Mouse (Mus musculus): ENCODE data around the gene Krt80. TPM values are rescaled to one million over a fixed set of nuclear protein-coding genes. Genes with fewer than 3 reads are reported as not detected.

Krt80 gene
- polyA plus RNA-seq, 1 experiment, result 0.61 TPM

DNA sequence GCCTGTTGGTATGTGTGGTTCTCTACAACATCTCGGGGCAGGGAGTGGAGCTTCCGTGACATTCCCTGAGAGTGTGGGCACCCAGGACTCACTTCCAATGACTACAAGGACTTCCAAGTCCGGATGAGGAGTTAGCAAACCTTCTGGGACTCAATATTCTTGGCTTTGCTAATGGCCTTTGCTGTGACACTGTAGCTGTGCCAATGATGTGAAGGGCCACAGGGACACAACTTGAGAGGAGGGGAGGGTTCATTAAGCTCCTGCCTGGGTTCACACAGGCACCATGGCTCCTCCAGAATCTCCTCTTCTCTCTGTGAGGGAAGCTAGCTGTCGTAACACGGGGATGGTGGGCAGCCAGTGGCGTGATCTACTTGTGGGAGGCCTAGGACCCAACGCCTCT is 47.3 kb downstream of the Krt80 start:
- Histone ChIP-seq H3K36me3 (ENCODE audit: control insufficient read depth, insufficient read depth, low read length) (no peaks in the 10 kb centered on the region), H3K27ac (ENCODE audit: insufficient read depth, low read depth, low read length) (no peak overlapping the region), H3K4me3 (ENCODE audit: low read depth, low read length) (no peak overlapping the region), H3K4me1 (ENCODE audit: control insufficient read depth, insufficient read depth, insufficient read length, low read length) (peaks cover 9% of the 10 kb centered on the region; the same call in 1 of the 2 replicates), H3K27me3 (ENCODE audit: control insufficient read depth, insufficient read depth, low read length) (no peaks in the 10 kb centered on the region)
- 97% methylated on average over 7 of the region's 7 CpGs for WGBS
- TF ChIP-seq POLR2A (IDR thresholded peaks at IDR 0.05; ENCODE audit: low read depth, low read length) (no peak), CTCF (IDR thresholded peaks at IDR 0.05; ENCODE audit: extremely low read depth, insufficient read length, insufficient replicate concordance, low read depth, low read length) (no peak)

DNA sequence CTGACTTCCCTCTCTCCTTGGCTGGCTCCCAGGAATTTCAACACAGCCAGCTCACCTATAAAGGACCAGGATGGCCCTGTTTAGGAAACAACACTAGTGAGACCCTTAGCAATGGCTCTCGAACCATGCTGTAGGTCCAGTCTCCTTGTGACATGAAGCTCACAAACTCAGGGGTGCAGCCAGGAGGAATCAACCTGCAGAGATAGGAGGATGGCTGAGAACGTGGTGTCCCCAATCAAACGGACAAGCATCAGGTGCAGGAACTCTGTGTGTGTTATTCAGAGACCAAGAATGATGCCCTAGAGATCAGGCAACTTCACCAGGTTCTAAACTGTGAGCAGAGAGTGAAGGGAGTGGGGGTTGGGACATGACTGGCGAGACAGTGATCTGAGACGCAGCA is 47.9 kb downstream of the Krt80 start:
- no peak overlapping the region for H3K27ac ChIP-seq (ENCODE audit: insufficient read depth, low read depth, low read length)
- H3K36me3 ChIP-seq (ENCODE audit: control insufficient read depth, insufficient read depth, low read length), result no peaks in the 10 kb centered on the region
- no peak overlapping the region for H3K4me3 ChIP-seq (ENCODE audit: low read depth, low read length)
- H3K4me1 ChIP-seq (ENCODE audit: control insufficient read depth, insufficient read depth, insufficient read length, low read length), result peaks cover 6% of the 10 kb centered on the region; the same call in 1 of the 2 replicates
- TF ChIP-seq CTCF (IDR thresholded peaks at IDR 0.05; ENCODE audit: extremely low read depth, insufficient read length, insufficient replicate concordance, low read depth, low read length), result no peak
- TF ChIP-seq POLR2A (IDR thresholded peaks at IDR 0.05; ENCODE audit: low read depth, low read length), result no peak
- WGBS, result 92% methylated on average over 5 of the region's 5 CpGs
- no peaks in the 10 kb centered on the region for H3K27me3 ChIP-seq (ENCODE audit: control insufficient read depth, insufficient read depth, low read length)

DNA sequence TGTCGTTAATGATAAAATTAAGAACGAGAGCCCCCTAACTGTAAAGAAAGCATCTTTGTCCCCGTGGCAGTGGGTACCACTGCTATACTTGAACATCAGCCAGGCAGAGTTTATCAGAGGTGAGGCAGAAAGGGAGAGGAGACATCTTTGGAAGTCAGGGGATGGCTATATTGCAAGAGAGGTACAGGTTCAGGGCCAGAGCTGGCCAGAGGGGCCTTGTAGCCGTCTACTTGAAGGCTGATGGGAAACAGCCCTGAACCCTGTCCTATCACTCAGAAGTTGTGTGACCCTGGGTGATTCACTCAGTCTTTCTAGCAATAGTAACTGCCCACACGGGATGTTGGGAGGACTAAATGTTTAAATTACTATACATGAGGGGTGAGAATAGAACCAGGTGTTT is 48.8 kb downstream of the Krt80 start:
- no peak for TF ChIP-seq CTCF (IDR thresholded peaks at IDR 0.05; ENCODE audit: extremely low read depth, insufficient read length, insufficient replicate concordance, low read depth, low read length)
- no peak for TF ChIP-seq POLR2A (IDR thresholded peaks at IDR 0.05; ENCODE audit: low read depth, low read length)
- WGBS, result 21% methylated on average over 5 of the region's 5 CpGs
- H3K27ac ChIP-seq (ENCODE audit: insufficient read depth, low read depth, low read length), result no peak overlapping the region

DNA sequence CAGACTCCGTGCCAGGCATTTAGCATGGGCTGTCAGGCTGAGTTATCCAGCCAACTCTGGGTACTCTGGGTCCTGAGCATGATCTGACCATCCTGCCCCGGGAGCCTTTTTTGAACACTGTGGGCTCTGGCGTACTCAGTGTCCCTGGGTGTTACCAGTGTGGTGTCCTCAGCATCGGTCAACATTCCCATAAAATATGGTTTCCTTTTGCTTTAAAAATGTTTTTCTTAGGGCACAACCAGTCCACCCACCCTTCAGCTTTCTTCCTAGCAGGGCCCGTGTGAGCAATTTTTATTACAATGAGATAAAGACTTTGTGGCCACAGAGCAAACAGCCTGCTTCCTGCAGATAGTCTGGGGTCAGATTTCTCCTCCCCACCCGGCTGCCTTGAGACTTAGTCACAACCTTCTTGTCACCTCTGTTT is 49.3 kb downstream of the Krt80 start:
- Histone ChIP-seq H3K36me3 (ENCODE audit: control insufficient read depth, insufficient read depth, low read length) (no peaks in the 10 kb centered on the region), H3K4me3 (ENCODE audit: low read depth, low read length) (no peak overlapping the region), H3K27me3 (ENCODE audit: control insufficient read depth, insufficient read depth, low read length) (no peaks in the 10 kb centered on the region), H3K4me1 (ENCODE audit: control insufficient read depth, insufficient read depth, insufficient read length, low read length) (peaks cover 8% of the 10 kb centered on the region; the same call in 1 of the 2 replicates), H3K27ac (ENCODE audit: insufficient read depth, low read depth, low read length) (no peak overlapping the region)
- WGBS, result 15% methylated on average over 6 of the region's 6 CpGs
- TF ChIP-seq POLR2A (IDR thresholded peaks at IDR 0.05; ENCODE audit: low read depth, low read length) (no peak), CTCF (IDR thresholded peaks at IDR 0.05; ENCODE audit: extremely low read depth, insufficient read length, insufficient replicate concordance, low read depth, low read length) (no peak)

More for the DNA sequence above, 48.8 kb downstream of the Krt80 start:
- Histone ChIP-seq H3K27me3 (ENCODE audit: control insufficient read depth, insufficient read depth, low read length) (no peaks in the 10 kb centered on the region), H3K4me1 (ENCODE audit: control insufficient read depth, insufficient read depth, insufficient read length, low read length) (peaks cover 6% of the 10 kb centered on the region; the same call in 1 of the 2 replicates), H3K36me3 (ENCODE audit: control insufficient read depth, insufficient read depth, low read length) (no peaks in the 10 kb centered on the region), H3K4me3 (ENCODE audit: low read depth, low read length) (no peak overlapping the region)

DNA sequence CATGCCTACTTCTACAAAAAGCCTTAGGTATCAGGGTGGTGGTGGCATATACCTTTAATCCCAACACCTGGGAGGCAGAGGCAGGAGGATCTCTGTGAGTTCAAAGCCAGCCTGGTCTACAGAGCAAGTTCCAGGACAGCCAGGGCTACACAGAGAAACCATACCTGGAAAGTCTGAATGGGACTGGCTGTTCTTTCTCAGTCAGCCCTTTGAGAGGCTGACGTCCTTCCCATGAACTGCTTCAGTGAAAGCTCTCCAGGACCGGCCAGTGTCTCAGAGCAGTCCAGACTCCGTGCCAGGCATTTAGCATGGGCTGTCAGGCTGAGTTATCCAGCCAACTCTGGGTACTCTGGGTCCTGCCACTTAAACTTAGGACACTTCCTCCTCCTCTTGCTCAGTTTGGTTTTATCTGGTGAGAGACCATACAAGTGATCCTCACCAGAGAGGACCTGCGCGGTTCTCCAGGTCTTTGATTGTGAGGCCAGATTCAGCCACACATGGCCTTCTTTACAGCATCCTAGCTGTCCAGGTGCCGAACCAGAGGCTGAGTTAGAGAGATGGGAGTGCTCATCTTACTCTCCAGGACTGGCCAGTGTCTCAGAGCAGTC is 49.8 kb downstream of the Krt80 start:
- Histone ChIP-seq H3K4me1 (ENCODE audit: control insufficient read depth, insufficient read depth, insufficient read length, low read length) (peaks cover 8% of the 10 kb centered on the region; the same call in 1 of the 2 replicates), H3K4me3 (ENCODE audit: low read depth, low read length) (no peak overlapping the region), H3K27me3 (ENCODE audit: control insufficient read depth, insufficient read depth, low read length) (no peaks in the 10 kb centered on the region), H3K27ac (ENCODE audit: insufficient read depth, low read depth, low read length) (no peak overlapping the region), H3K36me3 (ENCODE audit: control insufficient read depth, insufficient read depth, low read length) (no peaks in the 10 kb centered on the region)
- WGBS, result 75% methylated on average over 6 of the region's 6 CpGs
- no peak for TF ChIP-seq CTCF (IDR thresholded peaks at IDR 0.05; ENCODE audit: extremely low read depth, insufficient read length, insufficient replicate concordance, low read depth, low read length)
- no peak for TF ChIP-seq POLR2A (IDR thresholded peaks at IDR 0.05; ENCODE audit: low read depth, low read length)

DNA sequence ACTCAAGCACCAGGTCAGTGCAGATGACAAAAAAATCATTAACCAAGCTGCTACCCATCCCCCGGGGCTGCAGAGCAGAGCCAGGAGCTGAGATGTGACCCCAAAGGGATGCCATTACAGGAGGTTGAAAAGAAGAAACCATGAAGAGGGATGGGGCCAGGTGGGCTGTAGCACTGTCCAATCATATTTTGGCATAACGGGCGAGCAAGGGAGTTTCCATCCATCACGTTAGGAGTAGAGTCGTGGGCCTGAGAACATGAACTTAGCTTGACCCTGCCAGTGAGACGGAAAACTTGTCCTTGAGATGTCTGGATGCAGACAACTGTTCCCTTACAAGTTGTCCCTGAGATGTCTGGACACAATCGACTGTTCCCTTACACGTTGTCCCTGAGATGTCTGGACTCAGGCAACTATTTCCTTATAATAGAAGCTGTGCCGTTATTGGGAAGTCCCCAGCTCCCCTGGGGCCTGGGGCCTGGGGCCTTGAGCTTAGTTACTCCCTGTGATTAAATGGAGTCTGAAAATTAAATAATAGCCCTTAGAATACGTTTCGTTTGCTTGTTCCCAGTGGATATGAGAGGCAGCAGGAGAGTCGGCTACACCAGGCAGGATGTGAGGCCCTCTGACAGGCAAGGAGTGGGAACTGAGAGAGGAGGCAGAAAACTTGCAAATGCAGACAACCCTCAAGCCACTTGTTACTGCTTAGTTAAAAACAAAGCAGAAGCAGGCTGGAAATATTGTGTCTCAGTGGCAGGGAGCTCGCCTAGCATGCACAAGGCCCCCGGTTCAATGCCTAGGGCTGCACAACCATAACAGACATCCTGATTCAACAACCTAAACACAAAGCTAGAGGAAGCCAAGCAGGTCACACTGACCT is 50.8 kb downstream of the Krt80 start:
- H3K4me1 ChIP-seq (ENCODE audit: control insufficient read depth, insufficient read depth, insufficient read length, low read length), result peaks cover 8% of the 10 kb centered on the region; the same call in 1 of the 2 replicates
- no peak overlapping the region for H3K27ac ChIP-seq (ENCODE audit: insufficient read depth, low read depth, low read length)
- WGBS, result 67% methylated on average over 14 of the region's 14 CpGs
- no peaks in the 10 kb centered on the region for H3K27me3 ChIP-seq (ENCODE audit: control insufficient read depth, insufficient read depth, low read length)
- H3K36me3 ChIP-seq (ENCODE audit: control insufficient read depth, insufficient read depth, low read length), result no peaks in the 10 kb centered on the region
- TF ChIP-seq POLR2A (IDR thresholded peaks at IDR 0.05; ENCODE audit: low read depth, low read length) (no peak), CTCF (IDR thresholded peaks at IDR 0.05; ENCODE audit: extremely low read depth, insufficient read length, insufficient replicate concordance, low read depth, low read length) (no peak)
- H3K4me3 ChIP-seq (ENCODE audit: low read depth, low read length), result no peak overlapping the region
